Mouse (Mus musculus) heart, adult 2 months (tissue): ENCODE results near the gene Bgn.

Experiments
- CTCF ChIP-seq: fragments of 200-600 bp; IDR thresholded peaks from 2 replicates; pipeline ENCODE4 v1.8.1; 2022; ENCODE audit warnings: antibody characterized with exemption, mild to moderate bottlenecking, moderate library complexity
- POLR2A ChIP-seq: fragments of 200-500 bp; IDR thresholded peaks from 2 replicates; pipeline ENCODE4 v1.6.1; 2011; ENCODE audit warnings: mild to moderate bottlenecking, low read depth, low read length, control low read depth; ENCODE audit not compliant: insufficient read depth

GRCm38 (mm10) chrX:73468752-73469151 lies 14.7 kb upstream of the Bgn start:
- TF ChIP-seq POLR2A (no peak), CTCF (no peak)
